Mouse (Mus musculus) megakaryocyte, embryonic 14.5 days (primary cell): ENCODE data around the gene Ncoa4.

Experiments
- FLI1 ChIP-seq: IDR thresholded peaks from 2 replicates; pipeline ENCODE4 v1.6.1; 2012; ENCODE audit warnings: low read length, inconsistent platforms, mixed read lengths
- GATA1 ChIP-seq: IDR thresholded peaks from 3 replicates; pipeline ENCODE4 v1.6.1; 2012; ENCODE audit warnings: mixed read lengths, low read length, inconsistent platforms, borderline replicate concordance

- TF ChIP-seq GATA1: no peak
- TF ChIP-seq FLI1: no peak
These were observed 14.9 kb upstream of the Ncoa4 start for GRCm38 (mm10) chr14:32144734-32145133.
